Mouse (Mus musculus): ENCODE measurements around the gene Ythdf1.

DNA sequence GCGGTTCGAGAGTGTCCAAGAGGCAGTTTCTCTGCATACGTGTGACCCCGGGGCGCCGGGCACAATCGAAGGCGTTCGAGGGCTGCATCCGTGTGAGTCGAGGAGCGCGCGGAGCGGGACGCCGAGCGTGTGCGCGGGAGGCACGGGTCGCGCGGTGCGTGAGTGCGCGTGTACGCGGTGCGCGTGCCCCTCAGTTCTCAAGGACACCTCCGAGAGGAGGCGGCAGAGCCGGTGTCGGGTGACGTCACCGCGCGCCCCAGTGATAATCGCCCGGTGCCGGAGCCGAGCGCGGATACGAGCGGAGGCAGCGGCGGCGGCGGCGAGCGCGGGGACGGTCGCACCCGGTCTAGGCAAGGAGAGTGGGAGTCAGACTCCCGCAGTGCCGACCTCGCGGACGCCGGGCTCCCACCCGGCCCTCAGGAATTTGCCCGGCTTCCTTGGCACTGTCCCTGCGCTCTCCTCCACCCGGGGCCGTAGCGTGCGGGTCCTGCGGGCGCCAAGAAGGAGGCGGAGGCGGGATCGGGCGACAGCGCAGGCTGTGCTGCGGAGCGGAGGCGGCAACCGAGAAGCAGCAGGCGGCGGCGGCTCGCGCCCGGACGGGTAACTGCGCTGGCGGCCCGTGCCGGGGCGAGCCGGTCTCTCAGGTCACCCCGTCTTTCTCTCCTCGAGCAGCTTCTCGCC lies 27.8 kb downstream of the Ythdf1 start:
- TF ChIP-seq CTCF (conservative IDR thresholded peaks at IDR 0.05; ENCODE audit: low read length) (no peak), NANOG (IDR thresholded peaks at IDR 0.05; ENCODE audit: borderline replicate concordance, low read length) (no peak)
